Mouse (Mus musculus): ENCODE data around the gene Rasal1. TPM values are rescaled to one million over a fixed set of nuclear protein-coding genes. Genes with fewer than 3 reads are reported as not detected.

Gene Rasal1
- polyA plus RNA-seq, 1 experiment from 2014 or later = 0.07 TPM

DNA sequence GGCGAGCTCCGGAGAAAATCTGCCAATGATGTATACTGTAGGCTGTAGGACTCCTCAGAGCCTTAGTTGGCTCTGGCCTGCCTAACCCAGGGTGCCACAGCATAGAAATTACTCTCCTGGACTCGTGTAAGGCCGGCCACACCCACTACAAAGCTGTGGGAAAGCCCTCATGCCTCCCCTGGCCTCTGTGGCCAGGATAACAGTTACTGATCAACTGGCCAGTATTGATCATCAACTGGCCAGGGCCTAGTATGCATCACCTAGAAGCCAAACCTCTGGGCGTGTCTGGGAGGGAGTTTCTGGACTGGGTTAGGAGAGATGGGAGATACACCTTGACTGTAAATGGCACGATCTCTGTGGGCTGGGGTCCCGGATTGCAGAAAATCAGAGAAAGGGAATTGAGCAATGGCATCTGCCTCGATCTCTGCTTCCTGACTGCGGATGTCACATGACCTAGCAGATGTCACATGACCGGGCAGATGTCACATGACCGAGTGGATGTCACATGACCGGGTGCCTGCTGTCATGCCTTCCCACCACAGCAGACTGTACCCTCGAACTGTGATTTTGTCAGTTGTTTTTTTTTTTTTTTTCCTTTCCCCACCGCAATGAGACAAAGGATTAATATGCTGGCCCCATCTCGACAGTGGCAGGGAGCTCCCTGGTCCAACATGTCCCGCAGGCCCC, 47.6 kb downstream of the Rasal1 start:
- no peak overlapping the region for H3K4me3 ChIP-seq (replicated peaks)
- H3K9ac ChIP-seq = no peak overlapping the region
- H3K4me2 ChIP-seq = no peak overlapping the region
- H3K27ac ChIP-seq (replicated peaks) = no peak overlapping the region
- 51% methylated on average over 16 of the region's 16 CpGs for WGBS (ENCODE audit: insufficient replicate concordance)
- ATAC-seq (ENCODE audit: insufficient read depth) = peak; percentile 42; the same call in 1 of the 2 replicates
- no peaks in the 10 kb centered on the region for H3K9me3 ChIP-seq (replicated peaks)
- H3K36me3 ChIP-seq (replicated peaks) = no peaks in the 10 kb centered on the region
- 0 out of 2 replicates have a peak, but pooled peaks cover 2% of the 10 kb centered on the region for H3K4me1 ChIP-seq (replicated peaks)
- H3K27me3 ChIP-seq = peaks cover 73% of the 10 kb centered on the region

DNA sequence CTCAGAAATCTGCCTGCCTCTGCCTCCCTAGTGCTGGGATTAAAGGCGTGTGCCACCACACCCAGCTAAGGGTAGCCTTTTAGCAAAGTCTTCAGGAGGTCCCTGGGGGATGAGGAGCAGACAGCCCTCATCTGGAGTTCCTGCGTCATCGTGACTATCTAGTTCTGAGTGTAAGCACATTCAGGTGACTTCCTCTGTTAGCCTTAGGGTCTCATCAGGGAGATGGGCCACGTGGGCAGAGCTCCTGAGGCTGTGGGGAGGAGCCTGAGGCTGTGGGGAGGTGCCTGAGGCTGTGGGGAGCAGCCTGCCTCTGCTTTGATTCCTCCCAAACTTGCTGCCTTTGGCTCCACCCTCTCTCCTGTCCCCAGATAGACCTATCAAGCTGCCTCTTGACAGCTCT, 48.3 kb downstream of the Rasal1 start:
- Histone ChIP-seq H3K27me3 (peaks cover 70% of the 10 kb centered on the region), H3K9me3 (replicated peaks) (no peaks in the 10 kb centered on the region), H3K4me1 (replicated peaks) (0 out of 2 replicates have a peak, but pooled peaks cover 2% of the 10 kb centered on the region), H3K4me3 (replicated peaks) (no peak overlapping the region), H3K9ac (no peak overlapping the region), H3K36me3 (replicated peaks) (no peaks in the 10 kb centered on the region), H3K4me2 (no peak overlapping the region), H3K27ac (replicated peaks) (no peak overlapping the region)
- WGBS (ENCODE audit: insufficient replicate concordance) = 36% methylated on average over 4 of the region's 4 CpGs
- ATAC-seq (ENCODE audit: insufficient read depth) = no peak

DNA sequence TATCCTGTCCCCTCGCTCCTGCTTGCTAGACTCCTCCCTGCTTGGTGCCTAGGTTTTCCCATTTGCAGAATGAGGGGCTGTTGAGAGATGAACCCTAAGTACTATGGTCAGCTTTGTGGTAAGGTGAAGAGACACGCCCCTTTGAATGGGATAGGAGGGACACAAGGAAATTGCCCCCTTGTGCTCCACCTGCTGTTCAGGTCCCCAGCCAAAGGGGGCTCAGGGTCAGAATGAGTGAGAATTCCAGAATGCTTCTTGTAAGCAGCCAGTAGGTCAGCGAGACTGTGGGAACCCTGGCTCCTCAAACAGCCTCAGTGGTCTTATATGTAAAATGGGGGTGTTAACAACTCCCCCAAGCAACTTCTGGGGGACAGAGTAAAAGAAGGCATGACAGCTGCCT, 49.6 kb downstream of the Rasal1 start:
- ATAC-seq (ENCODE audit: insufficient read depth) = no peak
- Histone ChIP-seq H3K4me3 (replicated peaks) (no peak overlapping the region), H3K36me3 (replicated peaks) (no peaks in the 10 kb centered on the region), H3K27me3 (peaks cover 56% of the 10 kb centered on the region), H3K27ac (replicated peaks) (no peak overlapping the region), H3K9me3 (replicated peaks) (no peaks in the 10 kb centered on the region), H3K4me2 (no peak overlapping the region), H3K9ac (no peak overlapping the region), H3K4me1 (replicated peaks) (0 out of 2 replicates have a peak, but pooled peaks cover 2% of the 10 kb centered on the region)
- WGBS (ENCODE audit: insufficient replicate concordance) = 33% methylated on average over 3 of the region's 3 CpGs

DNA sequence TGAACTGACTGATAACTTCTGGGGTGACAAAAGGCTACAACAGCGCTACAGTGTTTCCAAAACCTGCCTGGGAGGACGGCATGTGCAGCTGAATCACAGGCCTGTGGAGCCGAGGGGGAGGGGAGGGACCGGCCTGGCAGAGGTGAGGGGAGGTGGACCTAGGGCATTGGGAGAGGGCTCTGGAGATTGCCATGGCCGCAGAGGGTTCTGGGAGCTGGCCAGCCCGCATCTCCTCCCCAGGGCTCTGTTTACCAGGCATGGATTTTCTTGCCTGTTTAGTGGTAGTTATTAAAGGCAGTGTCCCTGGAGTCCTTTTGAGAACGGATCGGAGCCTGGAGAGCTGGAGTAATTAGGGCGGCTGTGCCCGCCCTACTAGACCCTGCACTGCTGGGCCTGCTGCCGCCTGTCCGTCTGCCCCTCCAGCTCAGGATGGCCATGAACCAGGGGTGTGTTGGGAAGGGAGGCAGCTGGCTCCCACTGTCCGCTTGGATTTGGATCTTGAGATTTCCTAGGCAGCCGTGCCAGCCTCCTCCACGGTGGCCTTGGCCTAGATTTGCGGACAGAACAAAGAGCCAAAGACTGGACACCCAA, 50.3 kb downstream of the Rasal1 start:
- peaks cover 49% of the 10 kb centered on the region for H3K27me3 ChIP-seq
- no peak overlapping the region for H3K9ac ChIP-seq
- WGBS (ENCODE audit: insufficient replicate concordance) = 47% methylated on average over 16 of the region's 16 CpGs
- ATAC-seq (ENCODE audit: insufficient read depth) = no peak
- H3K4me3 ChIP-seq (replicated peaks) = no peak overlapping the region
- H3K4me2 ChIP-seq = no peak overlapping the region
- H3K27ac ChIP-seq (replicated peaks) = no peak overlapping the region
- no peaks in the 10 kb centered on the region for H3K9me3 ChIP-seq (replicated peaks)
- H3K36me3 ChIP-seq (replicated peaks) = no peaks in the 10 kb centered on the region
- 0 out of 2 replicates have a peak, but pooled peaks cover 2% of the 10 kb centered on the region for H3K4me1 ChIP-seq (replicated peaks)

DNA sequence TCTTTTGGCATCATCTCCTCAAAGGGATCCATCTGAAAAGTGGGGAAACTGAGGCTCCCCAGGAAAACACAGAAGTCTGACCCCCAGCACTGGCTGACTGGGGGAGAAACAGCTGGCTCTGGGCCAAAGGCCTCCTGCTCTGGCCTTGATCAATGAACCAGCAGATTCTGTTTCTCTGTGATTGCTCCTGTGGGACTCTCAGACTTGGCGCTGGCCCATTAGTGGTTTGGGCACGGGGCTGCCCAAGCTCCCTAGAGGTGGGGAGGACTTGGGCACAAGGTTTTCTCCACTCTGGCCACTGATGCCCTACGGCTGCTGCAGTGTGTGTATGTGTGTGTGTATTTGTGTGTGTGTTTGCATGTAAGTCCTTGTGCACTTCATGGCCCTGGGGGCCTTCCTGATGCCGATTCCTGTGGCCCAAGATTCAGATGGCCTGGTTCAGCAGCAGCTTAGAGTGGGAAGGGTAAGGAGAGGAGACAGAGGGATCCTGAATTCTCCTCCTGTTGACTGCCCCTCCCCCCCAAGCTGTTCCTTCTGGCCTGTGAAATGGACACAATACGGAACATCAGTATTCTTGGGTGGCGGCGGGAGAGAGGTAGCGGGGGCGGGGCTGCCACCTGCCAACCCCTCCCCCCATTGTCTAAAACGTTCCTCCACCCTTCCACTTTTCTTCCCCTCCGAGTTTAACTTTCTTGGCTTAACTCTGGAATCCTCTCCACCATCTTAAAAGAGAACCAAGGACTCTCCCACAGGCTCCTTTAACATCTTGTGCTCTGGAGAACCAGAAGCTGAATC, 52.6 kb downstream of the Rasal1 start:
- 47% methylated on average over 11 of the region's 11 CpGs for WGBS (ENCODE audit: insufficient replicate concordance)
- Histone ChIP-seq H3K9ac (no peak overlapping the region), H3K27me3 (peaks cover 42% of the 10 kb centered on the region), H3K4me3 (replicated peaks) (no peak overlapping the region), H3K4me2 (no peak overlapping the region), H3K4me1 (replicated peaks) (no peaks in the 10 kb centered on the region), H3K27ac (replicated peaks) (no peak overlapping the region), H3K9me3 (replicated peaks) (no peaks in the 10 kb centered on the region), H3K36me3 (replicated peaks) (no peaks in the 10 kb centered on the region)
- no peak for ATAC-seq (ENCODE audit: insufficient read depth)

DNA sequence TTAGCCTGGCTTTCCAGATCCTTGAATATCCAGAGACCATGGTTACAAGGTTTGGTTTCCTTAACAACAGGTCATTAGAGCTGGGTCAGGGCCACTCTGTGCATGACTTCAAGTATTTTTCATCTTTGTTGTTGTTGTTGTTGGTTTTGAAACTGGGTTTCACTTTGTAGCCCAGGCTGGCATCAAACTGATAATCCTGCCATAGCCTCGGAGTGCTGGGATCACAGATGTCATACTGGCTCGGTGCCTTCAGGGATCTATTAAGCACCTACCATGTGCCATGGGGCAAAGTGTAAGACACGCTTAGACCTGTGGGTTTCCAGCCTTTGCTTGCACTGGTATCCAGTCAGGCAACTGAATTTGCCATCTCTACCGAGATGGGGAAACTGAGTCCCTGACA, 53.8 kb downstream of the Rasal1 start:
- Histone ChIP-seq H3K27ac (replicated peaks) (no peak overlapping the region), H3K27me3 (peaks cover 43% of the 10 kb centered on the region), H3K36me3 (replicated peaks) (no peaks in the 10 kb centered on the region), H3K9me3 (replicated peaks) (no peaks in the 10 kb centered on the region), H3K4me3 (replicated peaks) (no peak overlapping the region), H3K4me1 (replicated peaks) (0 out of 2 replicates have a peak, but pooled peaks cover 3% of the 10 kb centered on the region), H3K9ac (no peak overlapping the region), H3K4me2 (no peak overlapping the region)
- WGBS (ENCODE audit: insufficient replicate concordance) = 64% methylated on average over 4 of the region's 4 CpGs
- no peak for ATAC-seq (ENCODE audit: insufficient read depth)

DNA sequence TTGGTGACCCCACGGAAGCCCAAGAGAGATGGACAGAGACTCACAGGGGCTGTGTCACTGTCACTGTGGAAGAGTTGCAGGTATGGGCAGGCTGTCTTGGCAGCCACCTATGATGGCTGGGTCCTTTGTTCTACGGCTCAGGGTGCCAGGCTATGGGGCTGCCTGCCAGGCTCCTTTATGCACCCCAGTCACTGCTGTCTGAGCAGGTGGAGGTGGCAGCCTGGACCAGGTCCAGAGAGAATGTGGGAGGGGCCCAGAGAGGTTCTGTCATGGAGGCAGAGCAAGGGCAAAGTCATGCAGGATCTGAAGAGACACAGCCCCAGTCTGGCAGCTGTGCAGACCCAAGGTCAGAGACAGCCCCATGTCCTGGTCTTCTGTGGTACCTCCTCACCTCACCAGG, 54.4 kb downstream of the Rasal1 start:
- Histone ChIP-seq H3K4me2 (no peak overlapping the region), H3K27ac (replicated peaks) (no peak overlapping the region), H3K4me3 (replicated peaks) (no peak overlapping the region), H3K36me3 (replicated peaks) (no peaks in the 10 kb centered on the region), H3K4me1 (replicated peaks) (0 out of 2 replicates have a peak, but pooled peaks cover 3% of the 10 kb centered on the region), H3K9ac (no peak overlapping the region), H3K9me3 (replicated peaks) (no peaks in the 10 kb centered on the region), H3K27me3 (peaks cover 45% of the 10 kb centered on the region)
- WGBS (ENCODE audit: insufficient replicate concordance) = 56% methylated on average over 2 of the region's 2 CpGs
- ATAC-seq (ENCODE audit: insufficient read depth) = no peak

DNA sequence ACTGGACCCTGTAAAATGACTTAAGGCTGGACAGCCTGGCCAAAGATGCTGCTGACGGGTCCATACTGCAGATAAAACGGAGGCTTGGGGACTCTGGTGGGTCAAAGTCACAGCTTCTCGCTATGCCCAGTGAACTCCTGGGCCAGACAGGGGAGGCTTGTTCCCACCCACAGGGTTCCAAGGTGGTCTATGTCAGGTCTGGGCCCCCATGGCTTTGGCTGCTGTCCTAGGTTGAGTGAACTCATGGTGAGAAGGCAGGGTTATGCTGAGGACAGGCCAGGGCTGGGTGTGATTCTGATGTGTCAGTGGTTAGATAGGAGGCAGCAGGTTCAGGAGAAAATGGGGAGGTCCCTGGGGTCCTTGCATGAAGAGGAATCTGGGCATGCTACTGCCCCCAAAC, 55.0 kb downstream of the Rasal1 start:
- H3K4me1 ChIP-seq (replicated peaks) = 0 out of 2 replicates have a peak, but pooled peaks cover 3% of the 10 kb centered on the region
- peaks cover 48% of the 10 kb centered on the region for H3K27me3 ChIP-seq
- H3K27ac ChIP-seq (replicated peaks) = no peak overlapping the region
- H3K4me2 ChIP-seq = no peak overlapping the region
- 50% methylated on average over 3 of the region's 3 CpGs for WGBS (ENCODE audit: insufficient replicate concordance)
- H3K9ac ChIP-seq = no peak overlapping the region
- no peaks in the 10 kb centered on the region for H3K36me3 ChIP-seq (replicated peaks)
- no peak overlapping the region for H3K4me3 ChIP-seq (replicated peaks)
- H3K9me3 ChIP-seq (replicated peaks) = no peaks in the 10 kb centered on the region
- no peak for ATAC-seq (ENCODE audit: insufficient read depth)

DNA sequence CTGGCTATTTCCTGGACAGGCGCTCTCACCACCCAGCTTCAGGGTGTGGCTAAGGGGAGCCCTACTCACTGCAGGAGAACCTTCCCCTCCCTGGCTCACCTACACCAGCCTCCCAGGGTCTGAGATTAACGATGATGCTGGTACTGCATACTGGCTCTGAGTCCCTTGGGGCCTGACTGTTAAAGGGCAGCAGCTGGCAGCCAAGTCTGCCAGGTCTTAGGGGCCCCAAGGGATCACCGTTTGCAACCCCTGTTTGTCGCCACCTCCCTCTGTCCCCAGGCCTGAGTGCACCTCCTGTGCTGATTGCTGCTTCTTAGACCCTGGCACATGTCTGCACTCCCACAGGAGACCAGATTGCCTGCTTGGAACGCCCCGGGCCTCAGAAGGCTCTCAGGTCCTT, 55.8 kb downstream of the Rasal1 start:
- Histone ChIP-seq H3K4me1 (replicated peaks) (0 out of 2 replicates have a peak, but pooled peaks cover 3% of the 10 kb centered on the region), H3K9ac (no peak overlapping the region), H3K27me3 (peaks cover 56% of the 10 kb centered on the region), H3K36me3 (replicated peaks) (no peaks in the 10 kb centered on the region), H3K4me2 (no peak overlapping the region), H3K9me3 (replicated peaks) (no peaks in the 10 kb centered on the region), H3K4me3 (replicated peaks) (no peak overlapping the region), H3K27ac (replicated peaks) (no peak overlapping the region)
- 36% methylated on average over 6 of the region's 6 CpGs for WGBS (ENCODE audit: insufficient replicate concordance)
- ATAC-seq (ENCODE audit: insufficient read depth) = no peak

DNA sequence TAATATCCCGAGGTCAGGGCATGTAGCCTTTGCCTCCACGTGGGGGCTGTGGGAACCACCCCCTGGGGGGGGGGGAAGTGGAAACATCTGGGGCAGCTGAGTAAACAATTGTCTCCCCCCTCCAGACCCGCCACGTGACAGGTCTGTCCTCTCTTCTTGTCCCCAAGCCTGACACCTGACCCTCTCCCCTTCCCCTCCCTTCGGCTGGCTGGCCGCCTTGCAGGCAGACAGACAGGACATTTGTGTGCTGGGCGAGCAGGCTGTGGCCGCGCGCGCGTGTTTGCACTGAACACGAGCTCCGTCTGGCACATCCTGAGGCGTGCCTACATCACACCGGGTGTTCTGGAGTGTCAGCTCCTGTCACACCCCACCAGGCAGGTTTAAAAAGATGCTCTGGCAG, 57.9 kb downstream of the Rasal1 start:
- H3K4me3 ChIP-seq (replicated peaks) = no peak overlapping the region
- peaks cover 68% of the 10 kb centered on the region for H3K27me3 ChIP-seq
- no peak overlapping the region for H3K9ac ChIP-seq
- no peaks in the 10 kb centered on the region for H3K9me3 ChIP-seq (replicated peaks)
- WGBS (ENCODE audit: insufficient replicate concordance) = 12% methylated on average over 16 of the region's 16 CpGs
- H3K4me2 ChIP-seq = no peak overlapping the region
- H3K27ac ChIP-seq (replicated peaks) = no peak overlapping the region
- no peak for ATAC-seq (ENCODE audit: insufficient read depth)
- no peaks in the 10 kb centered on the region for H3K36me3 ChIP-seq (replicated peaks)
- 0 out of 2 replicates have a peak, but pooled peaks cover 3% of the 10 kb centered on the region for H3K4me1 ChIP-seq (replicated peaks)

DNA sequence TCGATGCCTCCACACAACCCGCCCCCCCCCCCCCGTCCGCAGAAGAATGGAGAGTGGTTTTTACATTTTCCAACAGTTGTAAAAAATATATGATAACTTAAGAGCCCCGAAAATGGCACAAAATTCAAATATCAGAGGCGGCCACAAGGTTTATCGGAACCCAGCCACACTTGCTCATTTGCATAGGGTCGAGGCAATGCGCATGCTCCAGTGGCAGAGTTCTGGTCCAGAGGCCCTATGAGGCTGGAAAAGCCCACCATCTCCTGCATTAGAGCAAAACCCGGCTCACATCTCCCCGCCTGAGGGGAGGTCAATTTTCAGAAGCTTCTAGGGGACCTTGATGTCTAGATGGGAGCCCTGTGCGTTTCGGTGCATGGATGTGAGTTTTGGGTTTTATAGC, 58.4 kb downstream of the Rasal1 start:
- WGBS (ENCODE audit: insufficient replicate concordance) = 37% methylated on average over 13 of the region's 13 CpGs
- Histone ChIP-seq H3K27ac (replicated peaks) (no peak overlapping the region), H3K4me2 (no peak overlapping the region), H3K36me3 (replicated peaks) (no peaks in the 10 kb centered on the region), H3K27me3 (peaks cover 73% of the 10 kb centered on the region), H3K9ac (no peak overlapping the region), H3K4me1 (replicated peaks) (0 out of 2 replicates have a peak, but pooled peaks cover 3% of the 10 kb centered on the region), H3K9me3 (replicated peaks) (no peaks in the 10 kb centered on the region), H3K4me3 (replicated peaks) (no peak overlapping the region)
- ATAC-seq (ENCODE audit: insufficient read depth) = no peak

Measured in liver, embryonic 15.5 days (tissue).